Mouse (Mus musculus) gonadal fat pad, adult 2 months (tissue): Measurements from ENCODE around the gene Hoxc8. TPM values are rescaled to one million over a fixed set of nuclear protein-coding genes. Genes with fewer than 3 reads are reported as not detected.

Experiments used
- DNase-seq: peaks from one replicate; pipeline ENCODE4 v3.0.0-alpha.2; 2012; ENCODE audit warnings: low read depth
- polyA plus RNA-seq: library from polyadenylated mRNA; depleted of rRNA; stranded (reverse); fragments of >200 nt; gene quantifications from 2 replicates; pipeline ENCODE4 v1.2.3, GENCODE M21; 2012; rRNA removed

Hoxc8 gene
- polyA plus RNA-seq, 1 experiment: 23.5 TPM

DNA sequence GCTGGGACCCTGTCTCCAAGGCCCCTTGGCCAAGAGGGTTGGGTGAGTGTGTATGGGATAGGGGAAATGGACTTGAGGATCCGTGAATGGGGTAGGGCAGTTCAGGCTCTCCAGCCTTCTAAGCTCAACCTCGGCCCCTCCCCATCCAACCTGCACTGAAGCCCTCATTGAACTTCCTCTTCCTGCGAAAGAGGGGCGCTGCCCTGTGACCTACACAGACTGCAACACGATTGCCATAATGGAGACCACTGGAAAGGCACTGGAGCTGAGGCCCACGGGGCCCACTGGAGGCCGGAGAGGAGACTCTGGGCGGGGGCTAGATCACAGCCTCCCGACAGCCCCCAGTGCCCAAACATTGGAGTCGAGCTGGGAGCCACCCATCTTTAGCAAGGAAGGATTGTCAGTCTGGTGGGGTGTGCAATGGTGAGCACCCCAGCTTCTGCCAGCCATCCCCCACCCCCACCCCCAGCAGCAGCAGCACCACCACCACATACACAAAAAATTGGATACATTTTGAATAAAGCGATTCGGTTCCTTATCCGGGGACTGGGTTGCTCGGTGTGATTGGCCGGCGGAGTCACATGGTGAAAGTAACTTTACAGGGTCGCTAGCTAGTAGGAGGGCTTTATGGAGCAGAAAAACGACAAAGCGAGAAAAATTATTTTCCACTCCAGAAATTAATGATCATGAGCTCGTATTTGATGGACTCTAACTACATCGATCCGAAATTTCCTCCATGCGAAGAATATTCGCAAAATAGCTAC lies 43.8 kb downstream of the Hoxc8 start:
- DNase-seq: no peak

DNA sequence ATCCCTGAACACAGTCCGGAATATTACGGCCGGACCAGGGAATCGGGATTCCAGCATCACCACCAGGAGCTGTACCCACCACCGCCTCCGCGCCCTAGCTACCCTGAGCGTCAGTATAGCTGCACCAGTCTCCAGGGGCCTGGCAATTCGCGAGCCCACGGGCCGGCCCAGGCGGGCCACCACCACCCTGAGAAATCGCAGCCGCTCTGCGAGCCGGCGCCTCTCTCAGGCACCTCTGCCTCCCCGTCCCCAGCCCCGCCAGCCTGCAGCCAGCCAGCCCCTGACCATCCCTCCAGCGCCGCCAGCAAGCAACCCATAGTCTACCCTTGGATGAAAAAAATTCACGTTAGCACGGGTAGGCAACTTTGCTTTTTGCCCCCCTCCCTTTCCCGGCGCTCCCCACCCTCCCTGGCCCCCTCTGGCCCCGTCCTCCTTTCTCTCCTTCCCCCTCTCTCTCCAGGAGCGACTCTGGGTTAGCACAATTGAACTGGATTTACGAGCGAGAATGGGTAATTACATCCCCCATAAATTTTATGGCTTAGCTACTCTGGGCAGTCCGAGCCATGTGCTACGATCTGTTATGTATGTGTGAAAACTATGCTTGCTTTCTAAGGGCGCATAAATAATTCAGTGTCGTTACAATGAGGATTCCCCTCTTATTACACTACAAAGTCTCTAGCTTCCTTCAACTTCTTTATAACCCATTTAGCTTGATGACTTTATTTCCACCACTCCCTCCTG lies 44.6 kb downstream of the Hoxc8 start:
- DNase-seq: no peak

DNA sequence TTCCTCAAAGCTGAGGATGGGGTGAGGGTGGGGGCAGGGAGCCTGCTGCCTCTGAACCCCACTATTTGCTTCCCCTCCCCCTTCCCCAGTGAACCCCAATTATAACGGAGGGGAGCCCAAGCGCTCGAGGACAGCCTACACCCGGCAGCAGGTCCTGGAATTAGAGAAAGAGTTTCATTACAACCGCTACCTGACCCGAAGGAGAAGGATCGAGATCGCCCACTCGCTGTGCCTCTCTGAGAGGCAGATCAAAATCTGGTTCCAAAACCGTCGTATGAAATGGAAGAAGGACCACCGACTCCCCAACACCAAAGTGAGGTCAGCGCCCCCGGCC lies 45.1 kb downstream of the Hoxc8 start:
- DNase-seq: no peak

DNA sequence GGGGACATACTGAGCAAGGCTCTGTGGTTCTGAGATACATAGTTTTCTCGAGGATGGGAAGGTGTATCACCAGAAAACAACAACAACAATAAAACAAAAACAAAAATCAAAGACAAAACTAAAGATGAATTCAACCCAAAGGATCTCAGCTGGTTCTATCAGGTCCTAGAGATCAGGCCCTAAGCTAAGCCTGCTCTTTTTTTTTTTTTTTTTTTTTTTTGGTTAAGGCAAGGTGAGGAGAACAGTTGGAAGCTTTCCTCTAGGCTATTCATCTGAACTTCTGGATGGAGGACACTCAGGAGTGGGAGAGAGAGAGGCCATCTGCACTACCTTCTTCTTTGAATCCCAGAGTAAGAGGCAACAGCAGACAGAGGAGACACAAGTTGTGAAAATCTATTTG lies 47.2 kb downstream of the Hoxc8 start:
- DNase-seq: no peak

DNA sequence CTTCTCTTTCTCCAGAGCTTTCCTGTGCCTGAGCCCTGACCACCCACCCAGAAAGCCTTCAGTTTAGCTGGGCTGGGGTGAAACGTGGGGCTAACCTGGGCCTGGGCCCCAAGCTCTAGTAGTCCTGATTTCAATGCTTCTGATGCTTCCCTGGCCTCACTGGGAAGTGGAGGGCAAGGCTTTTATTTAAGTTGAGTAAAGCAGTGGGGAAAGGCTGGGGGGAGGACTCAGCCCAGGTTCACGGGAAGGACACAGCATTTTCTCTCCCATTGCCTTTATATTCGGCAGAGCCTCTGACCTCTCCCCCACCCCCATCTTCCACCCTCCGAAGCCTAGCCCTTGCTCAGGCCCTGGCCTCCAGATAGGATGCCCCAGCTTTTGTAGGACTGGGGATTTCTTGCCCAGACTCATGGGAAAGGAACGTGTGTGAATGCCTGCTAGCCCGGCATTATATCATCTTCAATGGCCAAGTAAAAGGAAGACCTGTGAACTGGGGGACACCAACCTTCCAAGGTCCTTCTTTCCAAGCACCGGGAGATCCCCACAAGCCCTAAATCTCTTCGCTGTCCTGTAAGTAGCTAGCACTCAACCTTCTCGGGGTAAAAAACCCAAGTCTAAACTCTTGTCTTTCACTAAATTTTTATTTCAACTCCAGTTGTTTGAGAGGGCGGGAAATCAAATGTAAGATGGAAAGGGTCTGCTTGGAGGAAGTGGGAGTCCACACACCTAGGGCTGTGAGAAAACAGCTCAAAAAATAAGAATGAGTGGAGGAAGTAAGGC lies 48.5 kb downstream of the Hoxc8 start:
- no peak for DNase-seq

DNA sequence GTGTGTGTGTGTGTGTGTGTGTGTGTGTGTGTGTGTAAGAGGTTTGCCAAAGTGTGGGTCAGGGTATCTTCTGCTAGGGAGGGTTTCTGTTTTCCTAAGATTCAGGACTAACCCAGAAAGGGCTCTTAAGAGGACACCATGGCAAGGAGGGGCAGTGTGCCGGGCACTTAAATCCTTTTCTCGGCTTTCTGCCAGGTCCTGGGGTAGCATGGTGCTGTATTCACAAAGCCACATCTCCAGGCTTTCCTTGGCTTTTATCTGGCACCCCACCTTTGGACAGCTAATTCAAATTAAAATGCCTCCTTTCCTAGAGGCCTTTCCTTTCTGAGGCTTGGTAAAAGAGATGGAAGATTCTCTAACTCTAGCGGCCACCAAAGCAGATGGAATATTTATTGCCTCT lies 49.2 kb downstream of the Hoxc8 start:
- DNase-seq: no peak

DNA sequence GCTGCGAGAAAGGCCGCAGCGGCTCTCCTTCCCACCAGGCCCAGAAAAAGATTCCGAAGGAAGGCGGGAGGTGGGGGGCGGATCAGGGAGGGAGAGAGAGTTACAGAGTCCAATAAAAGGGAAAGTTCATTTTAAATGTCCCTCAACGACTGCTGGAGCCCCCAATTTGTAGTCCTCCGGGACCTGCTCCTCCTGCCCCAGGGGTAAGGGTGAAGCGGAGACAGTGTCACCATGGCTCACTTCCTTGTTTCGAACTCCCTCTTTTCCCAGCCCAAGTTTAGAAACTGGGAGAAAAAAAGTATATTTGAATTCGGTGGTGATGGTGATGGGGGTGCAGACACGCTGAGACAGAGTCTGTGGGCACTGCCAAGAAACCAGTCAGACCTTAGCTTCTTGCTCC lies 50.2 kb downstream of the Hoxc8 start:
- no peak for DNase-seq

DNA sequence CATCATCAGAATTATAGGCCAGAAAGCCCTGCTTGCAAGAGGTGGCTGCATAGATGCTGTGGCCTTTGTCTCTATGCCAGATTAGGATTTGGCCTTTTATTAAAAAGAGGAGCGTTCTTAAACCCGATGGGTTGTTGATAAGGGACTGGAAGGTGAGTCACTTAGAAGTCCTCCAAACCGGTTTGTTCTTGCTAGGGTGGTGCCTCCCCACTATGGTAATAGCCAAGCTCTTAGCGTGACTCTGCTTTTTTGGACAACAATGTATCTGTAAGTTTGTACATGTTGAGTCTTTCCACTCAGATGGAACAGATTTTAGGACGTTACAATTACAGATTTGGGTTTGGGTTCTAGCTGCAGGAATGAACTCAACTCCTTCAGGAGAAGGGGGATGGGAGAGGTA lies 51.2 kb downstream of the Hoxc8 start:
- DNase-seq: no peak

DNA sequence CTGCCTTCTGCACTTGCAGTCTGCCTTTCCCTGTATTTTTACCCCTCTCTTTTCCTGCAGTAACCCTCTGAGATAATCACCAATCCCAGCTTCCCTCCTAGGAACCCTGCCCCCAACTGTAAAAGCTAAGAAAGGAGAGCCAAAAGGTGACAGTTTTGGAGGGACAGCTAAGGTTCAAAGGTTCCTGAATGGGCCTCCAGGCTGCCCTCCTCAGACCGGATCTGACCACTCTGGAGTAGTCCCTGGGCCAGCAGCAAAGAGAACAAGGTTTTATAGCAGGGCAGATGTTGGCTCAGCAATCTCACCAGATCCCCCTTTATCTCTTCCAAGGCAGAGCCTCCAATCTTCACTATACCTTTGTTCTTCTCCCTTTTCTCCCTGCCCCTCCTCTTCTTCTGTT lies 51.8 kb downstream of the Hoxc8 start:
- DNase-seq: no peak

Other genes with a start within 250 kb of the Hoxc8 start
- gene Hoxc13, start 69.5 kb upstream of the Hoxc8 start, polyA plus RNA-seq: not detected in 2 replicates
- gene Hoxc12, start 53.9 kb upstream of the Hoxc8 start, polyA plus RNA-seq: not detected in 2 replicates
- gene Hoxc11, start 36.2 kb upstream of the Hoxc8 start, polyA plus RNA-seq: 0.08 TPM in 1 of 2 replicates, not detected in the other
- 0.71 and 0.73 TPM in 2 replicates for gene Hoxc10, start 23.8 kb upstream of the Hoxc8 start, polyA plus RNA-seq
- gene Hoxc5, start 23.2 kb upstream of the Hoxc8 start, polyA plus RNA-seq: 9.9 and 11.3 TPM in 2 replicates
- gene Hoxc9, start 14.2 kb upstream of the Hoxc8 start, polyA plus RNA-seq: 2.2 and 4.1 TPM in 2 replicates
- 18.3 and 24.2 TPM in 2 replicates for gene Hoxc6, start 7.7 kb downstream of the Hoxc8 start, polyA plus RNA-seq
- 4.9 and 6.5 TPM in 2 replicates for gene Hoxc4, start 28.3 kb downstream of the Hoxc8 start, polyA plus RNA-seq
- gene Smug1, start 176.5 kb downstream of the Hoxc8 start, polyA plus RNA-seq: 16.1 and 17.5 TPM in 2 replicates
- 33.3 and 42.5 TPM in 2 replicates for gene Cbx5, start 249.2 kb downstream of the Hoxc8 start, polyA plus RNA-seq
- gene Hnrnpa1, start 249.8 kb downstream of the Hoxc8 start, polyA plus RNA-seq: 83.1 and 114 TPM in 2 replicates